Mouse (Mus musculus) gastrocnemius, postnatal 14 days (tissue): ENCODE results near the gene Qsox1. TPM values are rescaled to one million over a fixed set of nuclear protein-coding genes. Genes with fewer than 3 reads are reported as not detected.

ENCODE experiments used
- total RNA-seq, 2 experiments: library from RNA; stranded (reverse); gene quantifications; 2 replicates each; pipeline ENCODE4 v1.2.3; 2021

Qsox1 gene
- total RNA-seq, 2 experiments from 2014 or later, result 32.3 to 33.3 TPM

Other genes starting within 250 kb of the Qsox1 start
- gene Lhx4, start 61.2 kb downstream of the Qsox1 start, total RNA-seq, result not detected
- gene Cep350, start 160.4 kb upstream of the Qsox1 start, total RNA-seq, result 10 to 100 TPM; 28.5 to 33.1 TPM
- gene Tor1aip2, start 222.5 kb upstream of the Qsox1 start, total RNA-seq, result 10 to 100 TPM; 49.5 to 55.4 TPM
- 10 to 100 TPM; 67.7 to 78.5 TPM for gene Tor1aip1, start 223.6 kb upstream of the Qsox1 start, total RNA-seq